ENCODE assay signal across 1 mouse cellular context in the genomic region with DNA sequence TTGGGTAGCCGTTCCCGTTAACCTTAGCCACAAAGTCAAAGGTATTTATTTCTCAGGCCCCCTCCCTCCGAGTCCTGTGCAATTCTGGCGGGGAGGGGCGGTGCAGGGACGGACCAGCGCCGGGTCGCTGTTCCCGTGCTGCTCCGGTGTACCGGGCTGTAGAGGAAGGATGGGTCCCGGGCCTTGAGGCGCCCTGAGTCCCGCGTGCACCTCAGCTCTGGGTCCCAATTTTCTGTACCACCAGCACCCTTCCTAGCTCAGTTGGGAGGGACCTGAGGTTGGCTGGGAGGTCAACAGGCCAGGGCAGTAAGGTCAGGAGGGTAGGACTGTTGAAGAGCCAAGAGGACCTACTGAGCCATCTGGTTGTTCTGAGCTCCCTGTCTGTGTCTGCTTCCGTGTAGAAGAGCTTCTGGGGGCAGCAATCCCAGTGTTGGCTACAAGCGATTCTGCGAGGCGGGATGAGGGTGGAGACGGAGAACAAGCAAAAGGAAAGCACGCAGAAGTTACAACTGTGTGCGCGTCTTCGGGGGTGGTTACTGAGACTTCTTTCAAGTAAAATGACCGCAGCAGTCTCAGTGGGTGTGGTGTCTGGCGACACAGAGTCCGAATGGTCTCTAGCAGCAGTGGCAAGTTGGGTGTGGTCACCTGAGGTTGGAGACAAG.
TF ChIP-seq lines count a peak whose summit lies in the region.

No protein-coding gene starts in this region.

TF ChIP-seq in CH12.LX, 34 proteins besides CTCF, POLR2A, EP300 and RAD21:
- TF ChIP-seq MEF2A (IDR thresholded peaks at IDR 0.05; ENCODE audit: borderline replicate concordance, low read depth, low read length) (no peak), SIN3A (IDR thresholded peaks at IDR 0.05; ENCODE audit: low read length) (peak; percentile 79), TBP (conservative IDR thresholded peaks at IDR 0.05; ENCODE audit: low read depth, low read length) (no peak; the same call in 1 of the 2 replicates), UBTF (IDR thresholded peaks at IDR 0.05; ENCODE audit: low read depth, low read length) (peak; percentile 71; the same call in 1 of the 2 replicates), BHLHE40 (IDR thresholded peaks at IDR 0.05; ENCODE audit: low read depth, low read length) (no peak), POLR2AphosphoS2 (IDR thresholded peaks at IDR 0.05; ENCODE audit: low read depth, low read length) (0 out of 2 replicates have a peak, but pooled peaks have one; percentile 6), MXI1 (IDR thresholded peaks at IDR 0.05; ENCODE audit: low read depth, low read length) (peak; percentile 27; the same call in 1 of the 2 replicates), MAZ (IDR thresholded peaks at IDR 0.05; ENCODE audit: low read depth, low read length) (0 out of 2 replicates have a peak, but pooled peaks have one; percentile 26), ZMIZ1 (IDR thresholded peaks at IDR 0.05; ENCODE audit: low read depth, low read length) (no peak)
